Mouse (Mus musculus) duodenum, adult 2 months (tissue): Measurements from ENCODE around the gene Olfr235. TPM values are rescaled to one million over a fixed set of nuclear protein-coding genes. Genes with fewer than 3 reads are reported as not detected.

ENCODE experiments used
- polyA plus RNA-seq: library from polyadenylated mRNA; depleted of rRNA; stranded (reverse); fragments of >200 nt; gene quantifications from 2 replicates; pipeline ENCODE4 v1.2.3, GENCODE M21; 2012; ENCODE audit warnings: low replicate concordance; rRNA removed

Olfr235 gene
- not detected in 2 replicates for polyA plus RNA-seq

GRCm38 (mm10) chr19:12260732-12261131 lies at the start of gene Olfr235:
TSS of gene Olfr235 (plus strand) at chr19:12261032.

GRCm38 (mm10) chr19:12232496-12232895 lies 28.3 kb upstream of the Olfr235 start, which contains the start of gene Olfr1432:
TSS of gene Olfr1432 (minus strand) at chr19:12232596.

GRCm38 (mm10) chr19:12241559-12241958 lies 19.3 kb upstream of the Olfr235 start, which contains the start of gene Olfr262:
TSS of gene Olfr262 (minus strand) at chr19:12241659.

GRCm38 (mm10) chr19:12279554-12279953 lies 18.7 kb downstream of the Olfr235 start, which contains the start of gene Olfr1434:
TSS of gene Olfr1434 (plus strand) at chr19:12279854.

GRCm38 (mm10) chr19:12299030-12299429 lies 38.2 kb downstream of the Olfr235 start, which contains the start of gene Olfr1436:
TSS of gene Olfr1436 (minus strand) at chr19:12299130.

Other genes with a start within 250 kb of the Olfr235 start
- not detected in 2 replicates for gene Olfr1423, start 219.7 kb upstream of the Olfr235 start, polyA plus RNA-seq
- gene Olfr1424, start 198.3 kb upstream of the Olfr235 start, polyA plus RNA-seq, result not detected in 2 replicates
- gene Olfr1425, start 183.3 kb upstream of the Olfr235 start, polyA plus RNA-seq, result not detected in 2 replicates
- gene Olfr1426, start 169.0 kb upstream of the Olfr235 start, polyA plus RNA-seq, result not detected in 2 replicates
- gene Olfr1427, start 157.7 kb upstream of the Olfr235 start, polyA plus RNA-seq, result not detected in 2 replicates
- gene Olfr1428, start 145.1 kb upstream of the Olfr235 start, polyA plus RNA-seq, result not detected in 2 replicates
- gene Olfr76, start 137.8 kb upstream of the Olfr235 start, polyA plus RNA-seq, result not detected in 2 replicates
- not detected in 2 replicates for gene Olfr1555-ps1, start 90.9 kb upstream of the Olfr235 start, polyA plus RNA-seq
- not detected in 2 replicates for gene Olfr1431, start 60.4 kb upstream of the Olfr235 start, polyA plus RNA-seq
- not detected in 2 replicates for gene Olfr1432, start 28.4 kb upstream of the Olfr235 start, polyA plus RNA-seq
- not detected in 2 replicates for gene Olfr262, start 19.4 kb upstream of the Olfr235 start, polyA plus RNA-seq
- not detected in 2 replicates for gene Olfr1434, start 18.8 kb downstream of the Olfr235 start, polyA plus RNA-seq
- not detected in 2 replicates for gene Olfr1436, start 38.1 kb downstream of the Olfr235 start, polyA plus RNA-seq
- not detected in 2 replicates for gene Olfr1437, start 64.1 kb downstream of the Olfr235 start, polyA plus RNA-seq
- gene Olfr1438-ps1, start 74.9 kb downstream of the Olfr235 start, polyA plus RNA-seq, result not detected in 2 replicates
- gene Olfr1440, start 126.2 kb downstream of the Olfr235 start, polyA plus RNA-seq, result not detected in 2 replicates
- gene Olfr1441, start 156.4 kb downstream of the Olfr235 start, polyA plus RNA-seq, result not detected in 2 replicates
- gene Pfpl, start 166.9 kb downstream of the Olfr235 start, polyA plus RNA-seq, result not detected in 2 replicates
- 1.3 and 1.4 TPM in 2 replicates for gene Mpeg1, start 199.7 kb downstream of the Olfr235 start, polyA plus RNA-seq
- 7.4 and 9.3 TPM in 2 replicates for gene Dtx4, start 240.4 kb downstream of the Olfr235 start, polyA plus RNA-seq